Mouse (Mus musculus) G1E (cell line): ENCODE measurements around the gene Opn4.

ENCODE experiments used
- CTCF ChIP-seq: IDR thresholded peaks from 2 replicates; pipeline ENCODE4 v1.5.1; 2012; ENCODE audit warnings: low read depth, low read length, inconsistent platforms, mixed read lengths
- GATA1 ChIP-seq: IDR thresholded peaks from 2 replicates; pipeline ENCODE4 v1.6.1; 2012; ENCODE audit warnings: borderline replicate concordance, low read length, inconsistent platforms, mixed read lengths

DNA sequence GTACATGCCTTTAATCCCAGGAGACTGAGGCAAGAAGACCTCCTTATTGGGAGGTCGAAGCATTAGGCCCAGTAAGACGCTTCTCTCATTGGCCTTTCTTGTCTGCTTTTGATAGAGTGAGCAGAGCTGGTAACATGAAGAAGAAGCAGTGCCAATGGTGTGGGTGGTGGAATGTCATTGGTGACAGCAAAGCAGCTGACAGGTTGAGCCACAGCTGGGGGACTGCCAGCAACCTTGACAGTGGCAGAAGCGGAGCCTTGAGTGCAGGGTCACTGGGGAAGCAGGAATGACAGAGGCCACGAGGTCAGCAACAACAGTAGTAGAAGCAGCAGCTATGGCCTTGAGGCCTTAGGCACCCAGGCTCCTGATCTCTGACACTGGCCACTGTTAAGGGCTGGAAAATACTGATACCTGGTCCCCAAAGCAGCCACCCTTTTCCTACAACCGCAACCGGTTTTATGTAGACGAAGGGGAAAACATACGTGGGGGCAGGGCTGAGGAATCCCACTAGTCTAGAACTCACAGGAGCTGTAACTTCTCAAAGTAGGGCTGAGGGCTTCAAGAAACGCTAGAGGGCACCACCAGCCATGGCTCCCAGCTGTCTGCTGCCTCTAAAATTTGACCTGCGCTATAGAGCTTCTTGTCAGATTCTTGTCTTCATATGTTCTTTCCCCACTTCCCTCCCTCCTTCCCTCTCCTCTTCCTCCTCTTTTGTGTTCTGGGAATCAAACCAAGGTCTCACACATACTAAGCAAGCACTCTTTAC, 20.9 kb upstream of the Opn4 start:
- TF ChIP-seq CTCF (peak; percentile 59), GATA1 (no peak)
